Mouse (Mus musculus) monocyte, adult 5-6 weeks (primary cell): Measurements from ENCODE around the gene Klrg1. TPM values are rescaled to one million over a fixed set of nuclear protein-coding genes. Genes with fewer than 3 reads are reported as not detected.

ENCODE experiments used
- ATAC-seq: fragments of 153-309, 156-312 bp; replicated peaks from 2 replicates; pipeline ENCODE4 v1.8.0; 2017; ENCODE audit warnings: mild to moderate bottlenecking; ENCODE audit not compliant: low TSS enrichment, insufficient number of reproducible peaks, severe bottlenecking, poor library complexity, low FRiP score
- total RNA-seq: library from RNA; stranded (forward); fragments of 200-1000, 200-491, 200-594 nt; gene quantifications from 3 replicates; pipeline ENCODE4 v1.2.3, GENCODE M21; 2017

Gene Klrg1
- total RNA-seq, 1 experiment from 2014 or later = 101 TPM

GRCm38 (mm10) chr6:122294290-122294689 lies 11.6 kb upstream of the Klrg1 start:
- ATAC-seq = no peak

GRCm38 (mm10) chr6:122293796-122294195 lies 11.1 kb upstream of the Klrg1 start:
- no peak; the same call in 1 of the 2 replicates for ATAC-seq

GRCm38 (mm10) chr6:122293121-122293520 lies 10.4 kb upstream of the Klrg1 start:
- ATAC-seq = no peak

- ATAC-seq = no peak
These were observed 9.5 kb upstream of the Klrg1 start for GRCm38 (mm10) chr6:122292184-122292583.

GRCm38 (mm10) chr6:122291735-122292134 lies 9.1 kb upstream of the Klrg1 start:
- no peak for ATAC-seq

GRCm38 (mm10) chr6:122291264-122291663 lies 8.6 kb upstream of the Klrg1 start:
- no peak for ATAC-seq

GRCm38 (mm10) chr6:122290253-122290652 lies 7.6 kb upstream of the Klrg1 start:
- no peak for ATAC-seq

- ATAC-seq = no peak
These were observed 6.6 kb upstream of the Klrg1 start for GRCm38 (mm10) chr6:122289313-122289712.

- no peak for ATAC-seq
These were observed 5.6 kb upstream of the Klrg1 start for GRCm38 (mm10) chr6:122288263-122288662.

GRCm38 (mm10) chr6:122284823-122285222 lies 2.1 kb upstream of the Klrg1 start:
- ATAC-seq = no peak

GRCm38 (mm10) chr6:122284304-122284703 lies 1.6 kb upstream of the Klrg1 start:
- no peak for ATAC-seq

- ATAC-seq = no peak
These were observed 747 bp upstream of the Klrg1 start for GRCm38 (mm10) chr6:122283429-122283828.

- no peak for ATAC-seq
These were observed 6.1 kb downstream of the Klrg1 start for GRCm38 (mm10) chr6:122276565-122276964.

GRCm38 (mm10) chr6:122274546-122274945 lies 8.1 kb downstream of the Klrg1 start:
- ATAC-seq = no peak

GRCm38 (mm10) chr6:122270152-122270551 lies 12.5 kb downstream of the Klrg1 start:
- peak; percentile 71; the same call in 1 of the 2 replicates for ATAC-seq

GRCm38 (mm10) chr6:122269170-122269569 lies 13.5 kb downstream of the Klrg1 start:
- peak; percentile 53; the same call in 1 of the 2 replicates for ATAC-seq

GRCm38 (mm10) chr6:122268561-122268960 lies 14.1 kb downstream of the Klrg1 start:
- ATAC-seq = no peak

- ATAC-seq = no peak
These were observed 20.1 kb downstream of the Klrg1 start for GRCm38 (mm10) chr6:122262543-122262942.

- no peak for ATAC-seq
These were observed 30.5 kb downstream of the Klrg1 start for GRCm38 (mm10) chr6:122252146-122252545.

- no peak for ATAC-seq
These were observed 32.6 kb downstream of the Klrg1 start for GRCm38 (mm10) chr6:122250033-122250432.
